Mouse (Mus musculus) left cerebral cortex, postnatal 25 days (tissue): Measurements from ENCODE around the gene Krt8. TPM values are rescaled to one million over a fixed set of nuclear protein-coding genes. Genes with fewer than 3 reads are reported as not detected.
"Not testable (repeated sequence)": the region's sequence is repeated elsewhere in the genome, so short reads cannot be mapped to it uniquely, and the experiment has no call there.

ENCODE experiments used
- DNase-seq, 2 experiments: peaks; one replicate each; pipeline ENCODE4 v3.0.0; 2022; ENCODE audit warnings: low spot score in 2 of 2, mixed read lengths in 1 of 2
- intact Hi-C: fragments of 180-260 bp; cut with DNase I; formaldehyde crosslinking; loops from one replicate; pipeline ENCODE4 v1.15.1; 2025
- total RNA-seq, 2 experiments: library from RNA; stranded (reverse); gene quantifications; 2 replicates each; pipeline ENCODE4 v1.2.3; 2021

The Krt8 gene
- total RNA-seq, 2 experiments from 2014 or later: 0.32 TPM; not detected in 1

DNA sequence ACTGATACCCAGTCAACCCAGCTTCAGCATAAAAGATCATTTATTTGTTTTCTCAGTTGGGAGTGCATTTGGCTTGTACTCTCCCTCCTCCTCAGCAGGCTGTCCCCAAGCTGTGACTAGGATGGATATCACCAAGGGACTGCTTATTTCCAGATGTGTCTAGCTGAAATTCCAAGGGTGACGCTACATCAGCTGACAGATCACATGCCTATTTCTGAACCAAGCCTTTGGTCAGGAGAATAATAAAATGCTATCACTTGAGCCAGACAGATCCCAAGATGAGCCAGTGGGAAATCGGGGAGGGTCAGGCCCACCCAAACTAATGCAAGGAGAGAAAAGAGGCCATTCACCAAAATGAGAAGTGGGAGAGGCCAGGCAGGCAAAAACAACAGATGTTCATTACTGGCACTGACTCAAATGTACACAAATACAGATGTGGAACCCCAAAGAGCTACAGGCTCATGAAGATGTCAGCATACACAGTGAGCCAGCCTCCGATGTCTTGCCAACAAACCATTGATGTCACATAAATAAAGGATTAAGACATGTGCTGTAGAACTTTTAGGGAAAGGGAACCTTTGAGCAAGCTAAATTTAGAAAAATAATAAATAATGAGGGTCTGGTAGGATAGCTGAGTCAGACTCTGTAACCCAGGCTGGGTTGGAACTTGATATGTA, 6.4 kb upstream of the Krt8 start:
- no peak for DNase-seq
- intact Hi-C loops: no loop called here

DNA sequence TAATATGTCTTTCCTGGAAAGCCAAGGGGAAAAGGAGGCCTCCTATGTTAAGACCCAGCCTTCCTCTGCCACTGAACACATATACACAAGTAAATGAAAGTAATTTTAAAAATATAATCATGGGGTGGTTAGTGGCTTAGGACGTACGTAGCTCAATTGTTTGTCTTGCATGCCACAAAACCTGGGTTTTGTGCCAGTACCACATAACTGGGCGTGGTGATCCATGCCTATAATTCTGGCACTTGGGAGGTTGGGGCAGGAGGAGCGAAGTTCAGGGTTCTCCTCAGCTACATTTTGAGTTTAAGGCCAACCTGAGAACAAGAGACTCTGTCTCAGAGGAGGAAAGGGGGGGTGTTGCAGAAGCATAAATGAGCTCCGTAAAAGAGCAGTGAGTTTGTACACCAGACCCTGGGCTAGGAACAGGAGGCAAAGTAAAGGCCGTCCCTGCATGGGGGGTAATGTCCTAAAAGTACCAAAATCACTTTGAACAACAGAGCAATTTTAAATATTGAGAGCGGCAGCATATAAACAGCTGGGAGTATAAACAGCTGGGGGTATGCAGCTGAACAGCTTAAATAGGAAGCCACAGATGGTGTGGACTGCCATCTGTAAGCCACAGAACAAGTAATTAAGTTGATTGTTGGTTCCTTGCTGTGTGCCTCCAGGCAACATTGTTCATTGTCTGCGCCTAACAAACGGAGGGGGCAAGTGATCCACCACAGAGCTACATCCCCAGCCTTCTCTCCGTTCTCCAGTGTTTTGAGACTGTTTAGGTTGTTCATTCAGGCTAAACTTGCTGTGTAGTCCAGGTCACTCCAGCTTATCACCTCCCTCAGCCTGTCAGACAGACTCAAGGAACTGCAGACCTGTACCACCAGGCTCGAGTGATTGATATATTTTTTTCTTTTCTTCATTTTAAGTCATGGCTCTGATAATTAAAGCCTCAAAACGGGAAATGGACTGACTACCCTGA, 3.1 kb upstream of the Krt8 start:
- intact Hi-C loops: no loop called here
- DNase-seq: no peak

DNA sequence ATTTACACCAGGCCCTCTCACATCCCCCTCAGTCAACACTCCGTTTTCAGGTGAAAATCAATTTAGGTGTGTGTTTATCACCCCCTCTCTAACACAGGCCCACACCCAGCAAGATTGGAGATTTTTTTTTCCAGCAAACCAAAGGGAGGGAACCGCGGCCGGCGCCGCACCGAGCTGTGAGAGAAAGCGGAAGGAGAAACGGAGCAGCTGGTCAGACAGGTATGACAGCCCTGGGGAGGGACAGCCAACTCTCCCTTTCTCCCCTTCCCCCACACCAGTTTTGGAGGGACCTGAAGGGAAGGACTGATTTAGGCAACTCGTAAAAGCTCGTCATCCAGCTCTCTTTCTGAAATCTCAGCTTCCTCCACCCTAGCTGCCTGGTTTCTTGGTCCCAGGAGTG, 2.0 kb upstream of the Krt8 start:
- intact Hi-C loops: no loop called here
- no peak for DNase-seq

DNA sequence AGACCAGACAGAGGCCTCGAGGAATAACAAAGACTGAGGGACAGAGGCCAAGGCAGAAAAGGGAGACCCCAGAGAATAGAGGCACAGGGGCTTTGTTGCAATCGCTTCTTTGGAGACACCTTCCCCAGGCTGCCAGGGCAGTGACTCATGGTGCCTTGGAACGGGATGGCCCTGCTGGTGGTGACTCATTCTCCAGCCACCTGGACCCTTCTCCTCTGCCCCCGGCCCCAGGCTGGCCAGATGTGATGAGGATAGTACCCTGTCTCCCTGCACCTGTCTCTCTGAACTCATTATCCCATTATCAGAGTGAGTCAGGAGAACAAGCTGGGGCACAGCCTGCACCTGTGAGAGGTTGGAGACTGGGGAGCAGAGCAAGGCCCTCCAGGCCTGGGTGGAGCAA, 1.0 kb upstream of the Krt8 start:
- no peak for DNase-seq
- intact Hi-C loops: no loop called here

DNA sequence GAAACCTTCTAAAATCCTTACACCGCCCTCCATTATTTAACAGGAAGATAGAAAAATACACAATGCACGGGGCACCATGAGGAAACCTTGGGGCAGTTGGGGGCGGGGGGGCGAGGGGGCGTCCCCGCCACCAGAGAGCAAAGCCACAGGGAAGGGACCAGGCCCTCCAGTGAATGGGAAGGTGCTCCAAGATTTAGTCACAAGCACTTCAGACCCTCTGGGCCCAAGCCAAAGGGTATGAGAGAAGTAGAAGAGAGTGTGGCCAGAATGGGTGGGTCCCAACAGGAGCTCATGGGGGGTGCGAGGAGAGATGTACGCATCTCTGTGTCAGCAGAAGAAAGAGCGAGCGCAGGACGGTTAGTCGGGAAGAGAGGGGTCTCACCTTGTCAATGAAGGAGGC, 766 bp downstream of the Krt8 start:
- intact Hi-C loops: no loop called here
- no peak for DNase-seq

DNA sequence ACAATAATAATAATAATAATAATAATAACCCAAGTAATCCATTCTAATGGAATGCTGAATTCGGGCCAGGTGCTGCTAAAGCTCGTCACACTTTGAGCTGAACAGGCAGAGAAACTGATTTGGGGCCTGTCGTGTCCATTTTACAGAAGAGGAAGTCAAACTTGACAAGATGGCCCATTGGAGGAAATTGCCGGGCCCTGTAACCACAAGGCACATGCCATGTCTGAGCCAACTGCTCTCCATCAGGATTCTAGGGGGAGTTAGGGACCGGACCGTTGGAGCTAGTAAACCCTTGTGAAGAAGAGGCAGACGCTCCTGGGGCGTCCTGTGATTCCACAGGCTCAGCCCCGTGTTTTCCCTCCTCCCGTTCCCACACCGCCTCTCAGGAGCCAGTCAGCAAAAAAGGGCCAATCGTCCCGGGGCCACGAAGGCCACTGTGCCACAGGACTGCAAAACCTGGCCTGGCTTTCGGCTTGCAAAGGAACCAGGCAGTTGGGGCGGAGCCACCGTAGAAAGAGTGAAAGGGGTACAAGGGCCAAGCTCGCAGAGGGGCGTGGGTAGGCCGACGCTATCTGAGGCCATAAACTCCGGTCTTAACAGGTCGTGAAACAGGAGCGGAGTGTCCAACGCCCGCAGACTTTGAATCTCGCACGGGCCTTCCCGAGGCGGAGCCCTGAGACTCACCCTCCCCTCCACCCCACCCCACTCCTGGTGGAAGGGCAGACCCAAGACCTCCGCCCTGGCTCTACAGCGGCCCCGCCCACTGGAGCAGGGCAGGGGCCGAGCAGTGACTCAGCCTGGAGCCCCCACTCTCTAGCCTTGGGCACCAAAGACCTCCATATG, 1.4 kb downstream of the Krt8 start:
- intact Hi-C loops: no loop called here
- DNase-seq: no peak

DNA sequence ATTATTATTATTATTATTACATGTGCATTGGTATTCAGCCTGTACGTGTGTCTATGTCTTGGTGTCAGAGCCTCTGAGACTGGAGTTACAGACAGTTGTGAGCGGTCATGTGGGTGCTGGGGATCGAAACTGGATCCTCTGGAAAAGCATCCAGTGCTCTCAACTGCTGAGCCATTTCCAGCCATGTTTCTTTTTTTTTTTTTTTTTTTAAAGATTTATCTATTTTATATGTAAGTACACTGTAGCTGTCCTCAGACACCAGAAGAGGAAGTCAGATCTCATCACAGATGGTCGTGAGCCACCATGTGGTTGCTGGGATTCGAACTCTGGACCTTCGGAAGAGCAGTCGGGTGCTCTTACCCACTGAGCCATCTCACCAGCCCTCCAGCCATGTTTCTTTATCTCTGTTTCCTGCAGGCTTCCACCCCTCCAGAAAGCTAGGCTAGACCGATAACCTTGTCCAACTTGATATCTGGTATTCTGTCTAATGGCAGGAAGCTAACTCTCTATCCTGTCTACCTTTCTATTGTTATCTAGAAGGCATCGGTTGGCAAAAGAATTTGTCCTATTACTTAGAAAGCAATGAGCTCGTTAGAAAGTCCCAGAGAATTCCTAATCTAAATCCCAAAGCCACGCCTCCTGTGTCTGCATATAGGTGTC, 4.5 kb downstream of the Krt8 start:
- intact Hi-C loops: no loop called here
- no peak for DNase-seq

DNA sequence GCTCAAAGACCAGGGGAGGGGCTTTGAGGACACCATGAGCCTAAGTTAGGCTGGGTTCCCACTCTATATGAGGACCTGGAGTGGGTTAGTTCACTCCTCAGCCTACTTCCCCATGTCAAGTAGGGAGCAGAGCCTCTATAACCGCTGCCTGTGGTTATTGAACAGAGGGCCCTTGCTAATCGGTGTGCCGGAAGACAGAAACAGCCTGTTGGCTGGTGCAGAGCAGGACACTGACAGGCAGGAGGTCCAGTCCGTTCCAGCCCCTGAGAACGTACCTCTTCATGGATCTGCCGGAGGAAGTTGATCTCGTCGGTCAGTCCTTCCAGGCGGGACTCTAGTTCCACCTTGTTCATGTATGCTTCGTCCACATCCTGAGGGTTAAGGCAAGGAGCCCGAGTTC, 5.1 kb downstream of the Krt8 start:
- intact Hi-C loops: no loop called here
- DNase-seq: no peak

DNA sequence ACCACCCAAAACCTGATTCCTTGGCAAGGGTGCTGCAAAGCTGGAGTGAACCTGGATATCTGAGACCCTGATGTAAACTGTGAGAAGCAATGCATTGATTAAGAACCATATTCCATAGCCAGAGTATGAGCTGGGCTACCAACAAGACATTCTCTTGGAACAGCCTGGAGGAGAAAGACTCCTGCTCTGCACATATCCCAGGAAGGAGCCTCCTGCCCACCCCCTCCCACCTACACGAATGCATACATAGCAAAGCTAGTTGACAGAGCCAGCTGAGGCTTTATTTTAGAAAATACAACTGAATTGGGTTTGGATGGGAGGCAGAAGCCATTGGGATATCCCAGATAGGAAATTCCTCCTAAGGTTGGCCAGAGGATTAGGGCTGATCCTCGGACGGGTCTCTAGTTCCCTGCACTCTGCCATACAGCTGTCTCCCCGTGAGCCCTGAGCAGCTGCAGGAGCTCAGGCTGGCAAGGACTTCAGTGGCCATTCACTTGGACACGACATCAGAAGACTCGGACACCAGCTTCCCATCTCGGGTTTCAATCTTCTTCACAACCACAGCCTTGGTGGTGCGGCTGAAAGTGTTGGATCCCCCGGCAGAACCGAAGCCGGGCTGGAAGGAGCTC, 7.7 kb downstream of the Krt8 start:
- DNase-seq: peak in 1 of 2 experiments; percentile 55
- intact Hi-C loops: not testable (repeated sequence)

DNA sequence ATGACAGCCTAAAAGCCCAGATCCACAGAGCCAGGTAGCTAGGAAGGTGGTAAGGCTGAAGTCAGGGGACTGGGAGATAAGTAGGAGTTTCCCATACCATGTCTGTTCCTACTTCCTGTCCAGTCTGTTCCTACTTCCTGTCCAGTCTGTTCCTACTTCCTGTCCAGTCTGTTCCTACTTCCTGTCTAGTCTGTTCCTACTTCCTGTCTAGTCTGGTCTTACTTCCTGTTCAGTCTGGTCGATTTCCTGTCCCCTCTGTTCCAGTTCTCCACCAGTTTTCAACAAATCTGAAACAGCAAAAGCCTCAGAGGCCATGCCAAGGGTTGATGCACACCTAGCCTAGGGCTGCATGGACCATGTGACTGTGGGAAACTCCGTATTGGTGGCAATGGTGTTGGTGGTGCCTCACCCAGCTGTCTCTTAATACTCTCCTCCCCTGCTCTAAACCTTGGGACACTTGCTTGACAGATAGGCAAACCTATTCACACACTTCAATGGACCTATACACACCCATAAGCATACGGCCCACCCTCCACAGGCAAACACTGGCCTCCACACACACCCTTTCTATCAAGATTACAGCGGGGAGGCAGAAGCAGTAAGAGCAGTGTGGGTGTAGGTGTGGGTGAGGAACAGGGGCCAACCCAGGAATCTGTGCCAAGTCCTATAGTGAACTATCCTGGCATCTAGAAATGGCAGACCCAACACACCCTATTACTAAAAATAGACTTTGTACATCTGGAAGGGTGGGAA, 8.6 kb downstream of the Krt8 start:
- intact Hi-C loops: no loop called here
- DNase-seq: no peak

DNA sequence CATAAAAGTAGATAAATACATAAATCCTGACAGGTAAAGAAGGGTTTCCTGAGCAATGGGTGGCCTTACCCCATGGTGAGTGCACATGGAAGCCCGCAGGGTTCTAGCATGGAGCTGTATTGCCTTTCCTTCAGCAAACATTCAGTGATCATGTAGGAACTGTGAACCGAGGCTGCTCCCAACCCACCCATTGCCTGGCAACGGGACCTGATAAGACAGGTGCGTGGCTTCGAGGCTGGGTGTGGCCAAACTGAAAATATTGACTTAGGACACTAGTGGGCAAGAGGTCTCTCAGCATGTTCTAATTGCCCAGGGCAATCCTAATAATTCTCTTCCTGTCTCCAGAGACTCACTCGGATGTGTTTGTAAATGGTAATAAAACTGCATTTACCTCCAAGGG, 9.9 kb downstream of the Krt8 start:
- intact Hi-C loops: no loop called here

DNA sequence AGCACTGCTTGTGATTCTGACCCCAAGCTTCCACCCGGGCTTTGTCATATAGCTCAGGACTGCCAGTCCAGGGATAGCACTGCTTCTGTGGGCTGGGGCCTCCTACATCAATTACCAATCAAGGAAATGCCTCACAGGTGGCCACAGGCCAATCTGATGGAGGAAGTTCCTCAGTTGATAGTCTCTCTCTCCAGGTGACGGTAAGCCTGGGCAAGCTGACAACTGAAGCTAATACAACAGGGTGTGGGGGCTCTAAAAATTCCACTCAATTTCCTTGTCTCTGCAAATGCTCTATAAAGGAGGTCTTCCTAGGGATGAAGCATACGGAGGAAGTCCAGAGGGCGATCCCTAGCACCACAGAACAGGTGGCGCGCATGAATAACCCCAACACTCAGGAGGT, 13.3 kb downstream of the Krt8 start:
- no peak for DNase-seq
- intact Hi-C loops: no loop called here

More for the DNA sequence above, 9.9 kb downstream of the Krt8 start:
- DNase-seq: no peak

DNA sequence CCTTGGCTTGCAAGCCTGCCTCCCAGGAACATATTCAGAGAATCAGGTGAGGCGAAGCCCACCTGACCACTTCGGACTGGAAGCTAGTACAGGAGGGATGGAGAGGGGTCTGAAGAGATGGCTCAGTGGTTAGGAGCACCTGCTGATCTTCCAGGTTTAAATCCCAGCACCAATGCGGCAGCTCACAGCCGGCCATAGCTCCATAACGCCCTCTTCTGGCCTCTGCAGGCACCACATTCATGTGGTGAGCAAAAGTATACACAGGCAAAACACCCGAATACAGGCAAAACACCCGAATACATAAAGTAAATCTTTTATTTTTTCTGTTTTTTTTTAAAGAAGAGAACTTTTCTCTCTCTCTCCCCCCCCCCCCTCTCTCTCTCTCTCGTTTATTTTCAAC, 15.6 kb downstream of the Krt8 start:
- intact Hi-C loops: loop anchor here (1.0 to 10.0 kb wide), 2 partner anchors 77 to 754 kb away; no protein-coding TSS in a partner anchor
- DNase-seq: no peak

DNA sequence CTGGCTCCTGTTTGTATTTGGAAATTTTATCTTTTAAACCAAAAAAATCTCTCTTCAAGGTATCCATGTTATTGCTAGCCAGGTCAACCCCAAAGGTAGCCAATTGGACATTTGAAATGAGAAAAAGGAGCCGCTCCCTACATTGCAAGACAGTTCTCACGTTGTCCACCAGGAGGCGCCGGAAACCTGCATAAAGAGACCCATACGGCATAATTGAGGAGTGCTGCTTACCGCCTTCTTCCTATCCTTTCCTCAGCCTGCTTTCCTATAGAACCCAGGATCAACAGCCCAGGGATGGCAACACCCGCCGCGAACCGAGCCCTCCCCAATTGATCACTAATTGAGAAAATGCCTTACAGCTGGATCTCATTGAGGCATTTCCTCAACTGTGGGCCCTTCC, 16.2 kb downstream of the Krt8 start:
- intact Hi-C loops: loop anchor here (1.0 to 10.0 kb wide), 2 partner anchors 77 to 753 kb away; no protein-coding TSS in a partner anchor
- DNase-seq: peak; percentile 82 to 88

DNA sequence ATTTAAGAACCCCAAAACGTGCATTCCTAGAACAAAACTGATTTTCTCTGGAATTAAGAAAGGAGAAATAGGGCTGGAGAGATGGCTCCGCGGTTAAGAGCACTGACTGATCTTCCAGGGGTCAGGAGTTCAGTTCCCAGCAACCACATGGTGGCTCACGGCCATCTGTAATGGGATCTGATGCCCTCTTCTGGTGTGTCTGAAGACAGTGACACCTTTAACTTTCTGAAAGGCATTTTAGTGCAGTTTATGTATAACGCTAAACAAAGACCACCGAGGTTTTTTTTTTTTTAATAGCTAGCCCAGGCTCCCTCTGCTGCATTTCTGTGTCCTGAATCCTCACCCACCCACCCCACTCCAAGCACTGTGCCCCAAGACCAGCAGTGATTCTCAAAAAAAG, 19.5 kb downstream of the Krt8 start:
- intact Hi-C loops: loop anchor here (1.0 to 10.0 kb wide), 4 partner anchors 465 to 750 kb away; no protein-coding TSS in a partner anchor
- DNase-seq: no peak

DNA sequence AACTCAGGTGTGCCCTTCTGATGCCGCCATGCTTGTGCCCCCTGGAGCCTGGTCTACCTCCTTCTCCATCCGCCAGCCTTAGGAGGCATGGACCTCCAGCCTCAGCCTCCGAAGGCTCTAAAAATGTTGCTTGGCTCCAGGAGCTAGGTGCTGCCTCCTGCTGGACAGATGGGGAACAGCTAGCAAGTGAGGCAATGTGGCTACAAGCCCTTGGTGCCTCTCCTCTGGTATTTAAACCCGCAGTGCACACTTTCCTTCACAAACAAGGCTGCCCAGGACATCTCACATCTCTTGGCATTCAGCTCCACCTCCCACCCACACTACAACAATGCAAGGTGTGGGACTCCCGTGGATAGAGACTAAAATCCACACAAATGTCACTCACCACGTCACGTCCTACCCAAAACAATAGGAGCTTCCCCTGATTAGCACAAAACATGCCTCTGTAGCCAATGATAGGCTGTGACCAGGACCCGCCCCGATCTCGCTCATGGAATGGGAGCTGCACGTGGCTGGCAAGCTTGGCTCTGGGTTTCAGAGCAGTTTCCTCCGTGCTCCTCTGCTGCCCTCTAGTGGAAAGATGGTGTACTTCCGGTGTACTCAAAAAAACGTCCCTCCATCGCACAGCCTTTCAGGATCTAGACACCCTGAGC, 20.2 kb downstream of the Krt8 start:
- DNase-seq: peak; percentile 91 to 96
- intact Hi-C loops: loop anchor here (1.0 to 10.0 kb wide), 4 partner anchors 465 to 749 kb away; no protein-coding TSS in a partner anchor

DNA sequence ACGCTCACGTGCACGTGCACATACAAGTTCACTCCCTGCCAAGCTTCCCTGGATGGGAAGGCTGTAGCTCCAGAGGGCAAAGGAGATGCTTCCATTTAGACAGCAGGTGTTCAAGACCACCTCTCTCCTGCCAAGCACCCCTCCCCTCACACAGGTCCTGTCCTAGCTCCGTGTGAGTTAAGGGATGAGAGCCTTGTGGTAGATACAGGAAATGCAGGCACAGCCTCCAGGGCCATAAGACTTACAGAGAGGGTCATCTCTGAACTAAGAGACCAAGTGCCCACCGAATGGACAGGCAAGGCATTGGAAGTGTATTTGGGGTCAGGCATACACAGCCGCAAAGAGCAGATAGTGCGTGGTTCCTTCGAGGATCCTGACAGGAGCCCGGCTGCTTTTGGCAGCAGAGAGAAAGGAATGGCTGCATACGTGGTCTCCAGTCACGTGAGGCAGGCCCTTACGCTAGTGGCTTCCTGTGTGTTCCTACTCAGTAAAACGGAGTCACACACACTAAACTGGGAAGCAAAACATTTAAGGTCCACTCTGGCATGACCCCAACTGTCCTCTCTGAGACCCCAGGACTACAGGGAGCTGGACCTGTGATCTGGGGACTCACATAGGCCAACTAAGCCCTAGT, 20.9 kb downstream of the Krt8 start:
- intact Hi-C loops: loop anchor here (10.0 kb wide), 1 partner anchor 749 kb away; no protein-coding TSS in a partner anchor
- DNase-seq: no peak
